Mouse (Mus musculus) erythroblast, embryonic 14.5 days (primary cell): ENCODE measurements around the gene 2700049A03Rik.

ENCODE experiments used
- GATA1 ChIP-seq: IDR thresholded peaks from 2 replicates; pipeline ENCODE4 v1.6.1; 2012; ENCODE audit warnings: low read length, inconsistent platforms, mixed read lengths
- TAL1 ChIP-seq: IDR thresholded peaks from 3 replicates; pipeline ENCODE4 v1.6.1; 2012; ENCODE audit warnings: low read length, inconsistent platforms, mixed read lengths

- TF ChIP-seq GATA1 (no peak), TAL1 (no peak)
These were observed 25.3 kb upstream of the 2700049A03Rik start, which contains the start of gene Tomm20l for GRCm38 (mm10) chr12:71111331-71111730.
